Mouse (Mus musculus): ENCODE measurements around the gene Fryl. TPM values are rescaled to one million over a fixed set of nuclear protein-coding genes. Genes with fewer than 3 reads are reported as not detected.

Gene Fryl
- polyA plus RNA-seq, 1 experiment = 72.3 TPM

- Histone ChIP-seq H3K27me3 (ENCODE audit: control insufficient read depth, insufficient read depth, low read length) (no peaks in the 10 kb centered on the region), H3K4me3 (ENCODE audit: extremely low read depth, insufficient read depth, insufficient read length) (no peak overlapping the region), H3K27ac (ENCODE audit: insufficient read depth, low read length) (no peak overlapping the region), H3K4me1 (ENCODE audit: control insufficient read depth, insufficient read depth, insufficient read length) (no peaks in the 10 kb centered on the region; the same call in 1 of the 2 replicates), H3K36me3 (ENCODE audit: control insufficient read depth, insufficient read depth, low read length) (no peaks in the 10 kb centered on the region; the same call in 1 of the 2 replicates)
- WGBS = 86% methylated on average over 12 of the region's 12 CpGs
- no peak for DNase-seq (ENCODE audit: low read depth in 1 of 2, low spot score in 2 of 2)
- TF ChIP-seq POLR2A (IDR thresholded peaks at IDR 0.05; ENCODE audit: low read depth, low read length) = no peak
Observed at GRCm38 (mm10) chr5:73175377-73176147, 80.9 kb downstream of the Fryl start.

GRCm38 (mm10) chr5:73171876-73172480 lies 84.4 kb downstream of the Fryl start:
- Histone ChIP-seq H3K4me1 (ENCODE audit: control insufficient read depth, insufficient read depth, insufficient read length) (no peaks in the 10 kb centered on the region), H3K36me3 (ENCODE audit: control insufficient read depth, insufficient read depth, low read length) (peaks cover 2% of the 10 kb centered on the region; the same call in 1 of the 2 replicates), H3K27ac (ENCODE audit: insufficient read depth, low read length) (no peak overlapping the region), H3K4me3 (ENCODE audit: extremely low read depth, insufficient read depth, insufficient read length) (no peak overlapping the region), H3K27me3 (ENCODE audit: control insufficient read depth, insufficient read depth, low read length) (no peaks in the 10 kb centered on the region)
- WGBS = 90% methylated on average over 12 of the region's 12 CpGs
- DNase-seq (ENCODE audit: low read depth in 1 of 2, low spot score in 2 of 2) = no peak
- TF ChIP-seq POLR2A (IDR thresholded peaks at IDR 0.05; ENCODE audit: low read depth, low read length) (no peak), CTCF (IDR thresholded peaks at IDR 0.05; ENCODE audit: extremely low read depth, insufficient read depth, insufficient read length, insufficient replicate concordance) (no peak)

GRCm38 (mm10) chr5:73171203-73171602 lies 85.2 kb downstream of the Fryl start:
- Histone ChIP-seq H3K27me3 (ENCODE audit: control insufficient read depth, insufficient read depth, low read length) (no peaks in the 10 kb centered on the region), H3K36me3 (ENCODE audit: control insufficient read depth, insufficient read depth, low read length) (peaks cover 2% of the 10 kb centered on the region; the same call in 1 of the 2 replicates), H3K4me3 (ENCODE audit: extremely low read depth, insufficient read depth, insufficient read length) (no peak overlapping the region), H3K4me1 (ENCODE audit: control insufficient read depth, insufficient read depth, insufficient read length) (no peaks in the 10 kb centered on the region), H3K27ac (ENCODE audit: insufficient read depth, low read length) (no peak overlapping the region)
- 91% methylated on average over 1 of the region's 1 CpGs for WGBS
- no peak for DNase-seq (ENCODE audit: low read depth in 1 of 2, low spot score in 2 of 2)
- TF ChIP-seq CTCF (IDR thresholded peaks at IDR 0.05; ENCODE audit: extremely low read depth, insufficient read depth, insufficient read length, insufficient replicate concordance) (no peak), POLR2A (IDR thresholded peaks at IDR 0.05; ENCODE audit: low read depth, low read length) (no peak)

GRCm38 (mm10) chr5:73168769-73169272 lies 87.6 kb downstream of the Fryl start:
- no peak for DNase-seq (ENCODE audit: low read depth in 1 of 2, low spot score in 2 of 2)
- H3K27me3 ChIP-seq (ENCODE audit: control insufficient read depth, insufficient read depth, low read length) = no peaks in the 10 kb centered on the region
- WGBS = 90% methylated on average over 5 of the region's 5 CpGs
- TF ChIP-seq CTCF (IDR thresholded peaks at IDR 0.05; ENCODE audit: extremely low read depth, insufficient read depth, insufficient read length, insufficient replicate concordance) = no peak
- TF ChIP-seq POLR2A (IDR thresholded peaks at IDR 0.05; ENCODE audit: low read depth, low read length) = no peak
- H3K4me3 ChIP-seq (ENCODE audit: extremely low read depth, insufficient read depth, insufficient read length) = no peak overlapping the region
- peaks cover 2% of the 10 kb centered on the region; the same call in 1 of the 2 replicates for H3K36me3 ChIP-seq (ENCODE audit: control insufficient read depth, insufficient read depth, low read length)
- no peaks in the 10 kb centered on the region for H3K4me1 ChIP-seq (ENCODE audit: control insufficient read depth, insufficient read depth, insufficient read length)
- H3K27ac ChIP-seq (ENCODE audit: insufficient read depth, low read length) = no peak overlapping the region

- TF ChIP-seq CTCF (IDR thresholded peaks at IDR 0.05; ENCODE audit: extremely low read depth, insufficient read depth, insufficient read length, insufficient replicate concordance) (no peak), POLR2A (IDR thresholded peaks at IDR 0.05; ENCODE audit: low read depth, low read length) (no peak)
- WGBS = 95% methylated on average over 18 of the region's 18 CpGs
- no peak for DNase-seq (ENCODE audit: low read depth in 1 of 2, low spot score in 2 of 2)
- no peak overlapping the region for H3K27ac ChIP-seq (ENCODE audit: insufficient read depth, low read length)
- peaks cover 2% of the 10 kb centered on the region; the same call in 1 of the 2 replicates for H3K36me3 ChIP-seq (ENCODE audit: control insufficient read depth, insufficient read depth, low read length)
- no peaks in the 10 kb centered on the region for H3K27me3 ChIP-seq (ENCODE audit: control insufficient read depth, insufficient read depth, low read length)
- no peaks in the 10 kb centered on the region for H3K4me1 ChIP-seq (ENCODE audit: control insufficient read depth, insufficient read depth, insufficient read length)
- no peak overlapping the region for H3K4me3 ChIP-seq (ENCODE audit: extremely low read depth, insufficient read depth, insufficient read length)
Observed at GRCm38 (mm10) chr5:73167976-73168768, 88.2 kb downstream of the Fryl start.

GRCm38 (mm10) chr5:73163970-73164369 lies 92.4 kb downstream of the Fryl start:
- peaks cover under 1% of the 10 kb centered on the region; the same call in 1 of the 2 replicates for H3K4me1 ChIP-seq (ENCODE audit: control insufficient read depth, insufficient read depth, insufficient read length)
- no peak for DNase-seq (ENCODE audit: low read depth in 1 of 2, low spot score in 2 of 2)
- no peak overlapping the region for H3K27ac ChIP-seq (ENCODE audit: insufficient read depth, low read length)
- no peak for TF ChIP-seq CTCF (IDR thresholded peaks at IDR 0.05; ENCODE audit: extremely low read depth, insufficient read depth, insufficient read length, insufficient replicate concordance)
- no peak for TF ChIP-seq POLR2A (IDR thresholded peaks at IDR 0.05; ENCODE audit: low read depth, low read length)
- H3K36me3 ChIP-seq (ENCODE audit: control insufficient read depth, insufficient read depth, low read length) = 0 out of 2 replicates have a peak, but pooled peaks cover 2% of the 10 kb centered on the region
- H3K27me3 ChIP-seq (ENCODE audit: control insufficient read depth, insufficient read depth, low read length) = no peaks in the 10 kb centered on the region
- H3K4me3 ChIP-seq (ENCODE audit: extremely low read depth, insufficient read depth, insufficient read length) = no peak overlapping the region
- WGBS = 95% methylated on average over 6 of the region's 6 CpGs

All from spleen, adult 2 months (tissue).